Mouse (Mus musculus) lung, embryonic 14.5 days (tissue): ENCODE measurements around the gene Ceacam18. TPM values are rescaled to one million over a fixed set of nuclear protein-coding genes. Genes with fewer than 3 reads are reported as not detected.
A peak's percentile ranks its signal among the peaks of the same experiment; 100 is the strongest.
"Not testable (repeated sequence)": the region's sequence is repeated elsewhere in the genome, so short reads cannot be mapped to it uniquely, and the experiment has no call there.

ENCODE experiments used
- ATAC-seq: fragments of 200-750 bp; cut with Nextera tagmentation; 2 replicates; pipeline ENCODE4 v1.8.0; 2017; ENCODE audit warnings: mild to moderate bottlenecking, moderate TSS enrichment, moderate library complexity; ENCODE audit not compliant: insufficient read depth
- DNase-seq: peaks from one replicate; pipeline ENCODE4 v3.0.0-alpha.2; 2015
- H3K27ac ChIP-seq: fragments of 300-500 bp; sonication (generic); 2 replicates; pipeline ENCODE4 v1.5.1; 2014; ENCODE audit warnings: low read depth, mild to moderate bottlenecking, moderate library complexity
- H3K27me3 ChIP-seq: fragments of 300-500 bp; sonication (generic); 2 replicates; pipeline ENCODE4 v1.6.1; 2014; ENCODE audit warnings: low read length, control low read depth; ENCODE audit not compliant: insufficient read depth
- H3K36me3 ChIP-seq: fragments of 300-500 bp; sonication (generic); 2 replicates; pipeline ENCODE4 v1.6.1; 2014; ENCODE audit warnings: control low read depth; ENCODE audit not compliant: insufficient read depth
- H3K4me1 ChIP-seq: fragments of 300-500 bp; sonication (generic); 2 replicates; pipeline ENCODE4 v1.6.1; 2014; ENCODE audit warnings: antibody characterized with exemption, control low read depth; ENCODE audit not compliant: insufficient read depth
- H3K4me2 ChIP-seq: fragments of 300-500 bp; sonication (generic); 2 replicates; pipeline ENCODE4 v1.6.1; 2014; ENCODE audit warnings: mild to moderate bottlenecking
- H3K4me3 ChIP-seq: fragments of 300-500 bp; sonication (generic); 2 replicates; pipeline ENCODE4 v1.5.1; 2014; ENCODE audit warnings: low read depth, low read length
- H3K9ac ChIP-seq: fragments of 300-500 bp; sonication (generic); 2 replicates; pipeline ENCODE4 v1.6.1; 2014
- H3K9me3 ChIP-seq: fragments of 300-500 bp; sonication (generic); 2 replicates; pipeline ENCODE4 v1.6.1; 2016; ENCODE audit warnings: low read depth, low read length, control low read depth
- CTCF ChIP-seq: IDR thresholded peaks from 2 replicates; pipeline ENCODE4 v1.5.1; 2016; ENCODE audit warnings: antibody characterized with exemption, low read depth
- WGBS: fragments of 180-500 bp; shearing (Covaris S2); extraction: QIAGEN DNeasy Blood & Tissue Kit; methylation state at CpG from one replicate; pipeline ENCODE4 v1.1.7; 2014; 5-methylcytosine and 5-hydroxymethylcytosine counted together
- polyA plus RNA-seq: library from polyadenylated mRNA; unstranded; fragments of >200 nt; fragmentation: Nextera tagmentation; extraction: Ambion mirVana; gene quantifications from 2 replicates; pipeline ENCODE4 v1.2.1, GENCODE M21; 2014

Gene Ceacam18
- polyA plus RNA-seq, 1 experiment from 2014 or later: not detected

DNA sequence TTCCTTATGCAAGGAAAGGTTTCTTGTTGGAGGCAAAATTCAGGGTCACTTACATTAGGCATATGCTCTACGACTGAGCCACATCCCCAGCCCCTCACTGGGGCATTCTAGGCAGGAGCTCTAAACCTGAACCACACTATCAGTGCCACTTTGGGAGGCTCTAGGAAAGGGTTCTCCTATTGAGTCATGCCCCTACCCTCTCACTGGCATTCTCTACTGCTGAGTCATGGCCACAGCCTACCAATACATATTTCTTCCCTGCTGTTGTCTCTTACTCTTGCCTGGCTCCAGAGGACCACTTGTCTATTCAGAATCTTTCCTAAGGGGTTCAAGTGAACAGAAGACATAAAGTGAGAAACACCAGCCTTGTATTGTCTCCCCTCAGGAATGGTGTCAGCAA is 28.3 kb downstream of the Ceacam18 start:
- Histone ChIP-seq H3K27ac (no peak overlapping the region), H3K4me2 (no peak overlapping the region), H3K4me3 (no peak overlapping the region), H3K36me3 (no peaks in the 10 kb centered on the region), H3K9me3 (no peaks in the 10 kb centered on the region), H3K27me3 (no peaks in the 10 kb centered on the region), H3K9ac (no peak overlapping the region), H3K4me1 (no peaks in the 10 kb centered on the region)
- DNase-seq (no peak), ATAC-seq (no peak)
- TF ChIP-seq CTCF: no peak
- WGBS: 77% methylated on average over 1 of the region's 1 CpGs

DNA sequence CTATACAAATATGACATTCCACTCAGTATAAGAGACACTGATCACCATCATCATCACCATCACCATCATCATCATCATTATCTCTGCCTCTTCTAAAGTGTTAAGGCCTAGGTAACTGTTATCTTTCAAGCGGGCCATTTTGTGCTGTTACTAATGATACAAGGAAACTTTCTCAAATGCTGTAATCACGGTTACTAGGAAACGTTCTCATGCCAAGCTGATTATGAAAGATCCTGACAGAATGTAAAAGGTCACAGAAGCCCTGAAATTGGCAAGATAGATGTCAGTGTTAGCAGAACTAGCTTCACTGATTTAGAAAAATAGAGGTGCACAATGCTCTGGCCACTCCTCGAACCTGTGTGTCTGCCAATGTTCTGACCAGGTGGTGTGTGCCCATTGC is 32.7 kb downstream of the Ceacam18 start:
- H3K27ac ChIP-seq, ATAC-seq, H3K36me3 ChIP-seq, H3K4me1 ChIP-seq, H3K9me3 ChIP-seq, H3K9ac ChIP-seq, H3K4me3 ChIP-seq, H3K4me2 ChIP-seq, H3K27me3 ChIP-seq, DNase-seq: not testable (repeated sequence)
- 80% methylated on average over 4 of the region's 4 CpGs for WGBS

DNA sequence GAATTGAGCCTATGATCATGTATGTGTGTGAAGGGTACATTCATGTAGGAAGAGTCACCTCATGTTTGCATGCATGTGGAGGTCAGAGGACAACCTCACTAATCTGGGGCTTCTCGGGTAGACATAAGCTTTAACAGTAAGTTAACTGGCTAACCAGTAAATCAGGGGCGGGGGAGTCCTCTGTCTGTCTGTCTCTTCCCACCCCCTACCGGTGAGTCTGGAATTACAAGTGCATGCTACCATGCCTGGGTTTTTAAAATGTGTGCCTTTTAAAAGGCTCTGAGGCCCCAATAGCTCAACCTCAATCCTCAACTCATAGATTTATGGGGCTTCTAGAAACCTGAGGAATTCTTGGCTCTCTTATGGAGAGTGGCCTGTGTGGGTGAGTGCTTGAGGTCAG is 34.1 kb downstream of the Ceacam18 start:
- peak; percentile 60 for TF ChIP-seq CTCF
- WGBS: 16% methylated on average over 3 of the region's 3 CpGs
- Histone ChIP-seq H3K27ac (no peak overlapping the region), H3K4me2 (no peak overlapping the region), H3K9ac (no peak overlapping the region), H3K4me1 (0 out of 2 replicates have a peak, but pooled peaks cover 5% of the 10 kb centered on the region), H3K27me3 (no peaks in the 10 kb centered on the region), H3K36me3 (no peaks in the 10 kb centered on the region), H3K4me3 (no peak overlapping the region), H3K9me3 (no peaks in the 10 kb centered on the region)
- ATAC-seq: no peak
- DNase-seq: peak; percentile 47

GRCm38 (mm10) chr7:43671064-43671808 is 36.7 kb downstream of the Ceacam18 start:
- peak overlapping the region; percentile 61; the same call in 1 of the 2 replicates for H3K27ac ChIP-seq
- TF ChIP-seq CTCF: no peak
- DNase-seq: no peak
- peak overlapping the region; percentile 70 for H3K4me2 ChIP-seq
- peaks cover 13% of the 10 kb centered on the region for H3K36me3 ChIP-seq
- H3K9ac ChIP-seq: peak overlapping the region; percentile 81; the same call in 1 of the 2 replicates
- no peaks in the 10 kb centered on the region for H3K9me3 ChIP-seq
- ATAC-seq: no peak; the same call in 1 of the 2 replicates
- no peaks in the 10 kb centered on the region for H3K27me3 ChIP-seq
- H3K4me3 ChIP-seq: peak overlapping the region; percentile 69
- H3K4me1 ChIP-seq: 0 out of 2 replicates have a peak, but pooled peaks cover 5% of the 10 kb centered on the region
- WGBS: 64% methylated on average over 11 of the region's 11 CpGs

- no peaks in the 10 kb centered on the region for H3K9me3 ChIP-seq
- peak within 1 kb of the TSS; percentile 62; the same call in 1 of the 2 replicates for H3K27ac ChIP-seq
- WGBS: under 1% methylated on average over 26 of the region's 26 CpGs
- peak within 1 kb of the TSS; percentile 70 for H3K4me2 ChIP-seq
- peak; percentile 98 for ATAC-seq
- TF ChIP-seq CTCF: no peak
- peaks cover 21% of the 10 kb centered on the region for H3K36me3 ChIP-seq
- DNase-seq: peak; percentile 96
- peak within 1 kb of the TSS; percentile 69 for H3K4me3 ChIP-seq
- H3K27me3 ChIP-seq: no peaks in the 10 kb centered on the region
- peak within 1 kb of the TSS; percentile 81 for H3K9ac ChIP-seq
- H3K4me1 ChIP-seq: 0 out of 2 replicates have a peak, but pooled peaks cover 5% of the 10 kb centered on the region
Measured at GRCm38 (mm10) chr7:43671809-43672580, 37.5 kb downstream of the Ceacam18 start, which contains the start of gene Ctu1. Gene Ctu1, plus strand, starts transcription at chr7:43672016.

- peak overlapping the region; percentile 81 for H3K9ac ChIP-seq
- no peaks in the 10 kb centered on the region for H3K27me3 ChIP-seq
- H3K4me3 ChIP-seq: peak overlapping the region; percentile 69
- ATAC-seq: no peak; the same call in 1 of the 2 replicates
- H3K27ac ChIP-seq: peak overlapping the region; percentile 46; the same call in 1 of the 2 replicates
- 7% methylated on average over 10 of the region's 10 CpGs for WGBS
- peak; percentile 42 for DNase-seq
- 0 out of 2 replicates have a peak, but pooled peaks cover 5% of the 10 kb centered on the region for H3K4me1 ChIP-seq
- peaks cover 28% of the 10 kb centered on the region for H3K36me3 ChIP-seq
- H3K9me3 ChIP-seq: no peaks in the 10 kb centered on the region
- no peak for TF ChIP-seq CTCF
- peak overlapping the region; percentile 70 for H3K4me2 ChIP-seq
Measured at GRCm38 (mm10) chr7:43672581-43673260, 38.2 kb downstream of the Ceacam18 start.
